Mouse (Mus musculus): ENCODE data around the gene Ppp1r32. TPM values are rescaled to one million over a fixed set of nuclear protein-coding genes. Genes with fewer than 3 reads are reported as not detected.

The Ppp1r32 gene
- polyA plus RNA-seq, 1 experiment, result 5.9 TPM

DNA sequence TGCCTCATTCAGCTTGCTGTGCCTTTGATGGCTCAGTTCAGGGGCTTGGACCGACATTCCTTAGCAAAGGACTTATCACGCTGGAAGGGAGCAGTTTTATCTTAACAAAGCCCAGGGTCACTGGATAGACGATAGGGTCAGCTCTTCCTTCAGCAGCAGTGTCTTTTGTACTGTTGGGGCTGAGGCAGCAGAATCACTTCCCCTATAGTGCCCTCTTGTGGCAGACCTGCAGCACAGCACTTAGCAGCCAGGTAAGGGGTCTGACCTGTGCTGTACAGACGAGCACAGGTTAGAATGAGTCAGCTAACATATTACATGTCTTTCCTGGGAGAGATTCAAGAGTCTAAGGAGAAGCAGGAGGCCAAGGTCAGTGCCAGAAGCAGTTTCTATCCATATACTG is 19.8 kb upstream of the Ppp1r32 start:
- Histone ChIP-seq H3K4me1 (ENCODE audit: control insufficient read depth, insufficient read depth, low read length) (no peaks in the 10 kb centered on the region), H3K4me3 (replicated peaks; ENCODE audit: extremely low read depth, low read depth, low read length) (no peak overlapping the region)
- 14% methylated on average over 4 of the region's 4 CpGs for WGBS
- TF ChIP-seq CTCF (IDR thresholded peaks at IDR 0.05; ENCODE audit: insufficient read depth, low read length) (peak; percentile 95), POLR2A (IDR thresholded peaks at IDR 0.05; ENCODE audit: borderline replicate concordance, extremely low read depth, low read depth, low read length) (no peak)
- DNase-seq, result peak; percentile 34

GRCm38 (mm10) chr19:10500581-10500980 is 17.9 kb upstream of the Ppp1r32 start:
- no peak for DNase-seq
- WGBS, result 84% methylated on average over 8 of the region's 8 CpGs
- TF ChIP-seq POLR2A (IDR thresholded peaks at IDR 0.05; ENCODE audit: borderline replicate concordance, extremely low read depth, low read depth, low read length) (no peak), CTCF (IDR thresholded peaks at IDR 0.05; ENCODE audit: insufficient read depth, low read length) (no peak)
- Histone ChIP-seq H3K4me3 (replicated peaks; ENCODE audit: extremely low read depth, low read depth, low read length) (no peak overlapping the region), H3K4me1 (ENCODE audit: control insufficient read depth, insufficient read depth, low read length) (no peaks in the 10 kb centered on the region)

- 36% methylated on average over 8 of the region's 8 CpGs for WGBS
- H3K4me3 ChIP-seq (replicated peaks; ENCODE audit: extremely low read depth, low read depth, low read length), result no peak overlapping the region
- no peaks in the 10 kb centered on the region for H3K4me1 ChIP-seq (ENCODE audit: control insufficient read depth, insufficient read depth, low read length)
- DNase-seq, result no peak
- TF ChIP-seq CTCF (IDR thresholded peaks at IDR 0.05; ENCODE audit: insufficient read depth, low read length), result no peak
- TF ChIP-seq POLR2A (IDR thresholded peaks at IDR 0.05; ENCODE audit: borderline replicate concordance, extremely low read depth, low read depth, low read length), result no peak
Observed at GRCm38 (mm10) chr19:10497512-10498160, 14.9 kb upstream of the Ppp1r32 start.

DNA sequence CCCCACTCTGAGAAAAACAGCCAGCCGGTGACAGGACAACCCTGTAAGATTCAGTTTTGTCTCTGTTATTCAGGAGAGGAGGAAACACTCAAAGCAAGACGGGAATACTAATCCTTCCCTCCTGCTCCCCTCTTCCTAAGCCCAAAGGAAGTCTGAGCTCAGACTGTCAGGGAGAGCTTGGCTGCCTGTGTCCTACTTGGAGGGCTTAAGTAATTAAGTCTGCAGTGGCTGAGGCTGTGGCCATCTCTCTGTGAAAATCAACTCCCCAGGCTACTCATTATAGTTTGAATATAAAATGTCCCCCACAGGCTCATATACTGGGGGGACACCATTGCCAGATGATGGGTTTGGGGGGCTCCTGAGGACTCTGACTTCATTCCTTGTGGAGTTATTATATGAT is 14.2 kb upstream of the Ppp1r32 start:
- TF ChIP-seq POLR2A (IDR thresholded peaks at IDR 0.05; ENCODE audit: borderline replicate concordance, extremely low read depth, low read depth, low read length) (no peak), CTCF (IDR thresholded peaks at IDR 0.05; ENCODE audit: insufficient read depth, low read length) (no peak)
- Histone ChIP-seq H3K4me1 (ENCODE audit: control insufficient read depth, insufficient read depth, low read length) (no peaks in the 10 kb centered on the region), H3K4me3 (replicated peaks; ENCODE audit: extremely low read depth, low read depth, low read length) (no peak overlapping the region)
- no peak for DNase-seq
- 71% methylated on average over 2 of the region's 2 CpGs for WGBS

GRCm38 (mm10) chr19:10495670-10496069 is 12.9 kb upstream of the Ppp1r32 start:
- 64% methylated on average over 1 of the region's 1 CpGs for WGBS
- TF ChIP-seq CTCF (IDR thresholded peaks at IDR 0.05; ENCODE audit: insufficient read depth, low read length), result no peak
- TF ChIP-seq POLR2A (IDR thresholded peaks at IDR 0.05; ENCODE audit: borderline replicate concordance, extremely low read depth, low read depth, low read length), result no peak

GRCm38 (mm10) chr19:10486264-10486738 is 3.6 kb upstream of the Ppp1r32 start:
- H3K4me1 ChIP-seq (ENCODE audit: control insufficient read depth, insufficient read depth, low read length), result no peaks in the 10 kb centered on the region
- 19% methylated on average over 9 of the region's 9 CpGs for WGBS
- peak; percentile 16 for DNase-seq
- no peak for TF ChIP-seq POLR2A (IDR thresholded peaks at IDR 0.05; ENCODE audit: borderline replicate concordance, extremely low read depth, low read depth, low read length)
- TF ChIP-seq CTCF (IDR thresholded peaks at IDR 0.05; ENCODE audit: insufficient read depth, low read length), result peak; percentile 77
- H3K4me3 ChIP-seq (replicated peaks; ENCODE audit: extremely low read depth, low read depth, low read length), result no peak overlapping the region

More at GRCm38 (mm10) chr19:10495670-10496069, 12.9 kb upstream of the Ppp1r32 start:
- DNase-seq, result no peak
- Histone ChIP-seq H3K4me3 (replicated peaks; ENCODE audit: extremely low read depth, low read depth, low read length) (no peak overlapping the region), H3K4me1 (ENCODE audit: control insufficient read depth, insufficient read depth, low read length) (no peaks in the 10 kb centered on the region)

DNA sequence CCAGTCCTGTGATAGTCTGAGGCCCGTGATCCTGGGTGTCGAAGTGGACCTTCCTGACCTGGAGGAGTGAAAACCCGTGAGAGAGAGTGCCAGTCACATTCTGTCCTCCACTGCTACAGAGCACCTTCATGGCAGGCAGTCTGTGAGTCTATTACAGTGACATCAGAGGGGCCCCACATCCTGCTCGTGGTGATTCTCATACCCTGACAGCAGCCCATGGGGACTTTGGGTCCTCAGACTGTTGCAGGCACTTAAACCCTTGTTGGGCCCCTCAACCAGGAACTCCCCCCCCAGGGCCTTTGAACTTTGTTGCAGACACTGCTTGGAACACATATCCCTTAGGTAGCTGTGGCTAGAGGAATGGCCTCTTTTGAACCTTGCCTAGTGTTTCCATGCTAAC is 3.2 kb downstream of the Ppp1r32 start:
- WGBS, result 56% methylated on average over 4 of the region's 4 CpGs
- no peak overlapping the region for H3K4me3 ChIP-seq (replicated peaks; ENCODE audit: extremely low read depth, low read depth, low read length)
- TF ChIP-seq POLR2A (IDR thresholded peaks at IDR 0.05; ENCODE audit: borderline replicate concordance, extremely low read depth, low read depth, low read length), result no peak
- no peak for TF ChIP-seq CTCF (IDR thresholded peaks at IDR 0.05; ENCODE audit: insufficient read depth, low read length)
- DNase-seq, result no peak
- H3K4me1 ChIP-seq (ENCODE audit: control insufficient read depth, insufficient read depth, low read length), result no peaks in the 10 kb centered on the region

DNA sequence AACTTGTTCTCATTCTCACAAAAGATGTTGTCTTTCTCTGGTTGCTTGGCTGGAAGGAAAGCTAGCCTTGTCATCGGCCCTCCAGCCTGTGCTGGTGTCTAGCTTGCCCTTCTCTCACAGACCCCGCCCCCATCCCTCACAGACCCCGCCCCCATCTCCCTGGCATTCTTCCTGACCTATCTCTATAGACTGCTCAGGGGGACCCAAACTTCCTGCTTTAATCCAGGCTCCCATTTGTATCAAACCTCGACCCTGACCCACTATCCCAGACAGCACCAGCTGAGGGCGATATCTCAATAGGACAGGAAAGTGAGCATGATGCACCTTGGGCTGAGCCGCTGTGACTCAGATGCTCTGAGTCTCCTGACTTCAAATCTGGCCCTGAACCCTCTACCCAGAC is 8.9 kb downstream of the Ppp1r32 start:
- Histone ChIP-seq H3K4me3 (replicated peaks; ENCODE audit: extremely low read depth, low read depth, low read length) (no peak overlapping the region), H3K4me1 (ENCODE audit: control insufficient read depth, insufficient read depth, low read length) (no peaks in the 10 kb centered on the region)
- WGBS, result 40% methylated on average over 6 of the region's 6 CpGs
- TF ChIP-seq POLR2A (IDR thresholded peaks at IDR 0.05; ENCODE audit: borderline replicate concordance, extremely low read depth, low read depth, low read length) (no peak), CTCF (IDR thresholded peaks at IDR 0.05; ENCODE audit: insufficient read depth, low read length) (no peak)
- no peak for DNase-seq

- WGBS, result 62% methylated on average over 3 of the region's 3 CpGs
- DNase-seq, result no peak
- H3K4me1 ChIP-seq (ENCODE audit: control insufficient read depth, insufficient read depth, low read length), result no peaks in the 10 kb centered on the region
- no peak for TF ChIP-seq POLR2A (IDR thresholded peaks at IDR 0.05; ENCODE audit: borderline replicate concordance, extremely low read depth, low read depth, low read length)
- no peak overlapping the region for H3K4me3 ChIP-seq (replicated peaks; ENCODE audit: extremely low read depth, low read depth, low read length)
Observed at GRCm38 (mm10) chr19:10472958-10473357, 9.8 kb downstream of the Ppp1r32 start.

DNA sequence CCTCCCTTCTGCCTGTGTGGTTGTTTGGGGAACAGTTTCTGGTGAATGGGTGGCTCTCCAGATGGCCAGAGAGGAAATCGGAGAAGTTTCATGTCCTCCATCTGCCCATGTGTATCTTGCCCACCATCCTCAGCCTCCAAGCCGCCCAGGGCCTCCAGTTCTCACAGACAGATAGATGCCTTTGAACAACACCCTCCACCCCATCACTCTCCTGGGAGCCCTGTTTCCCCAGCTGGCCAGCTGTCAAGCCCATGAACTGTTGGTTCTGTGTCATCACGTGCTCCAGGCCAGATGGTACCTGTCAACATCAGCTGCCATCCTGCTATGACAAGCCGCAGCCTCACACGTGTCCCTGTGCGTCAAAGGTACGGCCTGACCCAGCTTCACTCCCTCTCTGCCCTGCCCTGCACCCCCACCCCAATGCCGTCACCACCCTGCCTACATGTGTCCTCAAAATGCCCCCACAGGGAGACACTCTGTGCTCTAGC is 13.5 kb downstream of the Ppp1r32 start:
- WGBS, result 33% methylated on average over 8 of the region's 8 CpGs
- DNase-seq, result no peak
- H3K4me1 ChIP-seq (ENCODE audit: control insufficient read depth, insufficient read depth, low read length), result no peaks in the 10 kb centered on the region
- TF ChIP-seq POLR2A (IDR thresholded peaks at IDR 0.05; ENCODE audit: borderline replicate concordance, extremely low read depth, low read depth, low read length), result no peak
- no peak for TF ChIP-seq CTCF (IDR thresholded peaks at IDR 0.05; ENCODE audit: insufficient read depth, low read length)
- no peak overlapping the region for H3K4me3 ChIP-seq (replicated peaks; ENCODE audit: extremely low read depth, low read depth, low read length)
